Mouse (Mus musculus): Measurements from ENCODE around the gene Tyrobp. TPM values are rescaled to one million over a fixed set of nuclear protein-coding genes. Genes with fewer than 3 reads are reported as not detected.
A peak's percentile ranks its signal among the peaks of the same experiment; 100 is the strongest.

Tyrobp gene
- 37.1 and 44.5 TPM in 2 replicates for polyA plus RNA-seq (2014; fragmentation: Nextera tagmentation; extraction: Ambion mirVana)

DNA sequence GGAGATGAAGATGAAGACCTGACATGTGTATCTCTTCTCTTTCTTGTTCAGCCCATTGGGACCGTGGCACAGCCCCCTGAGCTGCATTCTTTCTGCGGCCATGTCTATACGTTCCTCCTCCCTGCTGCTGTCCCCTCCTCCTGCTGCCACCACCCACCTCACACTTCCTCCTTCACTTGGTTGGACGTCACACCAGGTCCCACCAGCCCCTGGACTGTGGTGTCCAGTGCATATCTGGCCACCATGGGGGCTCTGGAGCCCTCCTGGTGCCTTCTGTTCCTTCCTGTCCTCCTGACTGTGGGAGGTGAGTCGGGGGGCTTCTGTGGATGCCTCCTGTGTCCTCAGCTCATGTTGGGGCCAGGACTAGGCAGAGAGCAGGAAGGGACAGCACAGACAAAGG, at the start of gene Tyrobp:
Gene Tyrobp (plus strand): TSS at position 165 of the 400 bp plus-strand sequence.
- no peak within 1 kb of the TSS for H3K4me3 ChIP-seq (ENCODE audit: control insufficient read depth in 1 of 2, insufficient read depth in 1 of 2, low read depth in 1 of 2, low read length in 2 of 2)
- 47% methylated on average over 5 of the region's 5 CpGs for WGBS
- no peaks in the 10 kb centered on the region for H3K4me1 ChIP-seq (ENCODE audit: control insufficient read depth in 2 of 2, insufficient read depth in 2 of 2, low read length in 2 of 2)
- no peak within 1 kb of the TSS for H3K4me2 ChIP-seq (ENCODE audit: low read length)
- no peak within 1 kb of the TSS for H3K27ac ChIP-seq (replicated peaks in 1 of 2; ENCODE audit: control insufficient read depth in 1 of 2, insufficient read depth in 1 of 2, low read depth in 2 of 2, low read length in 2 of 2)
- ATAC-seq (ENCODE audit: insufficient number of reproducible peaks, insufficient read depth, low FRiP score, low read depth) = no peak
- no peak within 1 kb of the TSS for H3K9ac ChIP-seq (ENCODE audit: low read length)
- no peaks in the 10 kb centered on the region for H3K27me3 ChIP-seq (ENCODE audit: control insufficient read depth, insufficient read depth, low read length)
- no peaks in the 10 kb centered on the region for H3K9me3 ChIP-seq (ENCODE audit: control insufficient read depth, low read length)
- no peaks in the 10 kb centered on the region for H3K36me3 ChIP-seq (ENCODE audit: control insufficient read depth, insufficient read depth, low read length)

GRCm38 (mm10) chr7:30367466-30367865, 46.1 kb upstream of the Tyrobp start:
- 57% methylated on average over 2 of the region's 2 CpGs for WGBS

GRCm38 (mm10) chr7:30373501-30373962, 40.0 kb upstream of the Tyrobp start:
- peak overlapping the region; percentile 67 for H3K4me2 ChIP-seq (ENCODE audit: low read length)
- H3K4me3 ChIP-seq (ENCODE audit: control insufficient read depth in 1 of 2, insufficient read depth in 1 of 2, low read depth in 1 of 2, low read length in 2 of 2) = peak overlapping the region; percentile 36 to 61
- H3K4me1 ChIP-seq (ENCODE audit: control insufficient read depth in 2 of 2, insufficient read depth in 2 of 2, low read length in 2 of 2) = no peaks in the 10 kb centered on the region
- H3K27me3 ChIP-seq (ENCODE audit: control insufficient read depth, insufficient read depth, low read length) = 0 out of 2 replicates have a peak, but pooled peaks cover 2% of the 10 kb centered on the region
- H3K9me3 ChIP-seq (ENCODE audit: control insufficient read depth, low read length) = no peaks in the 10 kb centered on the region
- WGBS = 0% methylated on average over 21 of the region's 21 CpGs
- no peaks in the 10 kb centered on the region for H3K36me3 ChIP-seq (ENCODE audit: control insufficient read depth, insufficient read depth, low read length)
- peak; percentile 91 for ATAC-seq (ENCODE audit: insufficient number of reproducible peaks, insufficient read depth, low FRiP score, low read depth)
- peak overlapping the region; percentile 57 for H3K9ac ChIP-seq (ENCODE audit: low read length)
- H3K27ac ChIP-seq (replicated peaks in 1 of 2; ENCODE audit: control insufficient read depth in 1 of 2, insufficient read depth in 1 of 2, low read depth in 2 of 2, low read length in 2 of 2) = no peak overlapping the region

More at GRCm38 (mm10) chr7:30367466-30367865, 46.1 kb upstream of the Tyrobp start:
- no peak for ATAC-seq (ENCODE audit: insufficient number of reproducible peaks, insufficient read depth, low FRiP score, low read depth)
- no peak overlapping the region for H3K4me2 ChIP-seq (ENCODE audit: low read length)
- H3K4me1 ChIP-seq (ENCODE audit: control insufficient read depth in 2 of 2, insufficient read depth in 2 of 2, low read length in 2 of 2) = 0 out of 4 replicates have a peak, but pooled peaks cover under 1 to 3% of the 10 kb centered on the region in 2 experiments
- H3K36me3 ChIP-seq (ENCODE audit: control insufficient read depth, insufficient read depth, low read length) = no peaks in the 10 kb centered on the region
- H3K27ac ChIP-seq (replicated peaks in 1 of 2; ENCODE audit: control insufficient read depth in 1 of 2, insufficient read depth in 1 of 2, low read depth in 2 of 2, low read length in 2 of 2) = no peak overlapping the region
- H3K9ac ChIP-seq (ENCODE audit: low read length) = no peak overlapping the region
- H3K9me3 ChIP-seq (ENCODE audit: control insufficient read depth, low read length) = no peaks in the 10 kb centered on the region
- H3K27me3 ChIP-seq (ENCODE audit: control insufficient read depth, insufficient read depth, low read length) = peaks cover 18% of the 10 kb centered on the region
- no peak overlapping the region for H3K4me3 ChIP-seq (ENCODE audit: control insufficient read depth in 1 of 2, insufficient read depth in 1 of 2, low read depth in 1 of 2, low read length in 2 of 2)

DNA sequence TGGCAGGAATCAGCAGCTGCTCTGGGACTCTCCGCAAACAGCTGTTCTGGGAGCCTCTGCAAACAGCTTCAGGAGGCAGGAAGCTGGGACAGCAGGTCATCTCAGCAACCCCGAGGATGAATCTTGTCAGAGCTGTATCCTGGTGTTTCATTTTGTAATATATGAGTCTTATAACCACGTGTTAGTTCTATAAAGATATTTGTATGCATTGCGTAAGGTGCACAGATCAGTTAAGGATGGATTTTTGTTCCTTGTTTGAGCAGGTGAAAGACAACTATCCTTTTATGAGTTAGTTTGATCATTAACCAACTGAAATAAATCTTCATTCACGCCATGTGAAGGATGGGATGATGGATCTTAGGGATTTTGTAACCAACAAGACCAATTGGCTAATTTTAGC, 33.5 kb upstream of the Tyrobp start:
- H3K36me3 ChIP-seq (ENCODE audit: control insufficient read depth, insufficient read depth, low read length) = no peaks in the 10 kb centered on the region
- WGBS = 59% methylated on average over 5 of the region's 5 CpGs

GRCm38 (mm10) chr7:30384106-30384505, 29.5 kb upstream of the Tyrobp start:
- H3K9me3 ChIP-seq (ENCODE audit: control insufficient read depth, low read length) = no peaks in the 10 kb centered on the region
- no peak for ATAC-seq (ENCODE audit: insufficient number of reproducible peaks, insufficient read depth, low FRiP score, low read depth)
- H3K36me3 ChIP-seq (ENCODE audit: control insufficient read depth, insufficient read depth, low read length) = no peaks in the 10 kb centered on the region
- H3K4me3 ChIP-seq (ENCODE audit: control insufficient read depth in 1 of 2, insufficient read depth in 1 of 2, low read depth in 1 of 2, low read length in 2 of 2) = no peak overlapping the region
- WGBS = 76% methylated on average over 9 of the region's 9 CpGs
- no peak overlapping the region for H3K9ac ChIP-seq (ENCODE audit: low read length)
- no peaks in the 10 kb centered on the region for H3K27me3 ChIP-seq (ENCODE audit: control insufficient read depth, insufficient read depth, low read length)
- H3K27ac ChIP-seq (replicated peaks in 1 of 2; ENCODE audit: control insufficient read depth in 1 of 2, insufficient read depth in 1 of 2, low read depth in 2 of 2, low read length in 2 of 2) = no peak overlapping the region
- H3K4me1 ChIP-seq (ENCODE audit: control insufficient read depth in 2 of 2, insufficient read depth in 2 of 2, low read length in 2 of 2) = no peaks in the 10 kb centered on the region
- H3K4me2 ChIP-seq (ENCODE audit: low read length) = no peak overlapping the region

More for the DNA sequence above, 33.5 kb upstream of the Tyrobp start:
- no peaks in the 10 kb centered on the region for H3K27me3 ChIP-seq (ENCODE audit: control insufficient read depth, insufficient read depth, low read length)
- H3K4me2 ChIP-seq (ENCODE audit: low read length) = no peak overlapping the region
- no peaks in the 10 kb centered on the region for H3K9me3 ChIP-seq (ENCODE audit: control insufficient read depth, low read length)
- H3K9ac ChIP-seq (ENCODE audit: low read length) = no peak overlapping the region
- H3K27ac ChIP-seq (replicated peaks in 1 of 2; ENCODE audit: control insufficient read depth in 1 of 2, insufficient read depth in 1 of 2, low read depth in 2 of 2, low read length in 2 of 2) = no peak overlapping the region
- ATAC-seq (ENCODE audit: insufficient number of reproducible peaks, insufficient read depth, low FRiP score, low read depth) = no peak
- H3K4me1 ChIP-seq (ENCODE audit: control insufficient read depth in 2 of 2, insufficient read depth in 2 of 2, low read length in 2 of 2) = no peaks in the 10 kb centered on the region
- no peak overlapping the region for H3K4me3 ChIP-seq (ENCODE audit: control insufficient read depth in 1 of 2, insufficient read depth in 1 of 2, low read depth in 1 of 2, low read length in 2 of 2)

GRCm38 (mm10) chr7:30392746-30393520, 20.6 kb upstream of the Tyrobp start:
- Histone ChIP-seq H3K4me3 (ENCODE audit: control insufficient read depth in 1 of 2, insufficient read depth in 1 of 2, low read depth in 1 of 2, low read length in 2 of 2) (no peak overlapping the region), H3K27ac (replicated peaks in 1 of 2; ENCODE audit: control insufficient read depth in 1 of 2, insufficient read depth in 1 of 2, low read depth in 2 of 2, low read length in 2 of 2) (no peak overlapping the region), H3K36me3 (ENCODE audit: control insufficient read depth, insufficient read depth, low read length) (no peaks in the 10 kb centered on the region), H3K9me3 (ENCODE audit: control insufficient read depth, low read length) (no peaks in the 10 kb centered on the region), H3K4me2 (ENCODE audit: low read length) (no peak overlapping the region), H3K9ac (ENCODE audit: low read length) (no peak overlapping the region), H3K4me1 (ENCODE audit: control insufficient read depth in 2 of 2, insufficient read depth in 2 of 2, low read length in 2 of 2) (no peaks in the 10 kb centered on the region; a peak in 1 of 4 replicates), H3K27me3 (ENCODE audit: control insufficient read depth, insufficient read depth, low read length) (no peaks in the 10 kb centered on the region)
- no peak for ATAC-seq (ENCODE audit: insufficient number of reproducible peaks, insufficient read depth, low FRiP score, low read depth)
- WGBS = 53% methylated on average over 4 of the region's 4 CpGs

DNA sequence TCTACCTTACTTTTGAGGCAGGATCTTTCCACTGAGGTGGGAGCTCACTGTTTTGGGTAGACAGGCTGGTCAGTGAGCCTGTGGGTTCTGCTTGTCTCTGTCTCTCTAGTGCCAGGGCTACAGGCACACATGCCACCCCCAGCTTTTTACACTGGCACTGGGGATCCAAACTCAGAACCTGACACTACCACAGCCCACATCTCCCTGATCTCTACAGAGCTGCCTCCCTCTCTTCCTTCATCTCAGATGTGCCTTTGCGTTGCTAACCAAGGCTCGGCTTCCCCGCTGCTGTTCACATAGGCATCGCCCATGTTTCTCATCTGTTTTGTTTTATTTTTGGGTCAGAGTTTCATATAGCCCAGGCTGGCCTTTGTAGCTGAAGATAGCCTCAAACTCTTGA, 19.9 kb upstream of the Tyrobp start:
- WGBS = 81% methylated on average over 4 of the region's 4 CpGs

More for the DNA sequence above, 19.9 kb upstream of the Tyrobp start:
- Histone ChIP-seq H3K4me2 (ENCODE audit: low read length) (no peak overlapping the region), H3K9me3 (ENCODE audit: control insufficient read depth, low read length) (no peaks in the 10 kb centered on the region), H3K27ac (replicated peaks in 1 of 2; ENCODE audit: control insufficient read depth in 1 of 2, insufficient read depth in 1 of 2, low read depth in 2 of 2, low read length in 2 of 2) (peak overlapping the region; percentile 79 to 82), H3K9ac (ENCODE audit: low read length) (no peak overlapping the region), H3K36me3 (ENCODE audit: control insufficient read depth, insufficient read depth, low read length) (no peaks in the 10 kb centered on the region), H3K27me3 (ENCODE audit: control insufficient read depth, insufficient read depth, low read length) (no peaks in the 10 kb centered on the region), H3K4me1 (ENCODE audit: control insufficient read depth in 2 of 2, insufficient read depth in 2 of 2, low read length in 2 of 2) (no peaks in the 10 kb centered on the region; a peak in 1 of 4 replicates), H3K4me3 (ENCODE audit: control insufficient read depth in 1 of 2, insufficient read depth in 1 of 2, low read depth in 1 of 2, low read length in 2 of 2) (no peak overlapping the region)
- ATAC-seq (ENCODE audit: insufficient number of reproducible peaks, insufficient read depth, low FRiP score, low read depth) = no peak
